Mouse (Mus musculus) kidney, embryonic 15.5 days (tissue): ENCODE measurements around the gene Crtap. TPM values are rescaled to one million over a fixed set of nuclear protein-coding genes. Genes with fewer than 3 reads are reported as not detected.
A peak's percentile ranks its signal among the peaks of the same experiment; 100 is the strongest.

Experiments
- ATAC-seq: fragments of 200-750 bp; cut with Nextera tagmentation; replicated peaks from 2 replicates; pipeline ENCODE4 v1.8.0; 2017; ENCODE audit warnings: moderate TSS enrichment; ENCODE audit not compliant: low FRiP score
- H3K27ac ChIP-seq: fragments of 300-500 bp; sonication (generic); 2 replicates; pipeline ENCODE4 v1.5.1; 2015; ENCODE audit warnings: mild to moderate bottlenecking, inconsistent platforms
- H3K27me3 ChIP-seq: fragments of 300-500 bp; sonication (generic); 2 replicates; pipeline ENCODE4 v1.6.1; 2015; ENCODE audit warnings: inconsistent platforms
- H3K36me3 ChIP-seq: fragments of 300-500 bp; sonication (generic); 2 replicates; pipeline ENCODE4 v1.6.1; 2015; ENCODE audit warnings: inconsistent platforms
- H3K4me1 ChIP-seq: fragments of 300-500 bp; sonication (generic); 2 replicates; pipeline ENCODE4 v1.6.1; 2015; ENCODE audit warnings: inconsistent platforms
- H3K4me2 ChIP-seq: fragments of 300-500 bp; sonication (generic); 2 replicates; pipeline ENCODE4 v1.6.1; 2015; ENCODE audit warnings: moderate library complexity, mild to moderate bottlenecking, inconsistent platforms
- H3K4me3 ChIP-seq: fragments of 300-500 bp; sonication (generic); replicated peaks from 2 replicates; pipeline ENCODE4 v1.5.1; 2015; ENCODE audit warnings: mild to moderate bottlenecking, inconsistent platforms
- H3K9ac ChIP-seq: fragments of 300-500 bp; sonication (generic); 2 replicates; pipeline ENCODE4 v1.6.1; 2015; ENCODE audit warnings: mild to moderate bottlenecking, inconsistent platforms
- H3K9me3 ChIP-seq: fragments of 300-500 bp; sonication (generic); replicated peaks from 2 replicates; pipeline ENCODE4 v1.6.1; 2016; ENCODE audit warnings: inconsistent platforms
- WGBS: fragments of 180-500 bp; shearing (Covaris S2); methylation state at CpG from one replicate; pipeline ENCODE4 v1.1.7; 2015; ENCODE audit warnings: mixed read lengths; 5-methylcytosine and 5-hydroxymethylcytosine counted together
- polyA plus RNA-seq: library from polyadenylated mRNA; unstranded; fragments of >200 nt; fragmentation: Nextera tagmentation; extraction: Ambion mirVana; gene quantifications from 2 replicates; pipeline ENCODE4 v1.2.1, GENCODE M21; 2015

Gene Crtap
- 128 and 138 TPM in 2 replicates for polyA plus RNA-seq

- H3K4me3 ChIP-seq = peak within 1 kb of the TSS; percentile 69
- H3K9me3 ChIP-seq = no peaks in the 10 kb centered on the region; the same call in 1 of the 2 replicates
- WGBS = under 1% methylated on average over 96 of the region's 96 CpGs
- no peaks in the 10 kb centered on the region for H3K27me3 ChIP-seq
- peak within 1 kb of the TSS; percentile 90 for H3K4me2 ChIP-seq
- H3K9ac ChIP-seq = peak within 1 kb of the TSS; percentile 69
- H3K4me1 ChIP-seq = peaks cover 35% of the 10 kb centered on the region
- peaks cover 6% of the 10 kb centered on the region; the same call in 1 of the 2 replicates for H3K36me3 ChIP-seq
- peak within 1 kb of the TSS; percentile 93 for H3K27ac ChIP-seq
- peak; percentile 87 for ATAC-seq
These were observed at the start of gene Crtap for GRCm38 (mm10) chr9:114389905-114390748. Gene Crtap, minus strand, starts transcription at chr9:114390675.

- H3K4me2 ChIP-seq = no peak overlapping the region
- no peak overlapping the region for H3K4me3 ChIP-seq
- no peak overlapping the region for H3K9ac ChIP-seq
- H3K4me1 ChIP-seq = no peaks in the 10 kb centered on the region
- ATAC-seq = no peak
- peaks cover 55% of the 10 kb centered on the region for H3K36me3 ChIP-seq
- H3K27me3 ChIP-seq = no peaks in the 10 kb centered on the region
- H3K9me3 ChIP-seq = 0 out of 2 replicates have a peak, but pooled peaks cover 4% of the 10 kb centered on the region
- no peak overlapping the region for H3K27ac ChIP-seq
- 73% methylated on average over 2 of the region's 2 CpGs for WGBS
These were observed 45.2 kb upstream of the Crtap start for GRCm38 (mm10) chr9:114435668-114436067.

GRCm38 (mm10) chr9:114428103-114428834 lies 37.8 kb upstream of the Crtap start:
- Histone ChIP-seq H3K27me3 (no peaks in the 10 kb centered on the region), H3K4me2 (no peak overlapping the region), H3K36me3 (peaks cover 39% of the 10 kb centered on the region), H3K9ac (no peak overlapping the region), H3K4me3 (no peak overlapping the region), H3K9me3 (no peaks in the 10 kb centered on the region), H3K27ac (no peak overlapping the region), H3K4me1 (no peaks in the 10 kb centered on the region)
- no peak for ATAC-seq
- WGBS = 90% methylated on average over 12 of the region's 12 CpGs

- no peaks in the 10 kb centered on the region for H3K27me3 ChIP-seq
- no peak overlapping the region for H3K9ac ChIP-seq
- ATAC-seq = no peak
- no peak overlapping the region for H3K4me3 ChIP-seq
- H3K4me1 ChIP-seq = no peaks in the 10 kb centered on the region
- H3K4me2 ChIP-seq = no peak overlapping the region
- H3K27ac ChIP-seq = no peak overlapping the region
- H3K36me3 ChIP-seq = peaks cover 33% of the 10 kb centered on the region
- WGBS = 89% methylated on average over 8 of the region's 8 CpGs
- H3K9me3 ChIP-seq = no peaks in the 10 kb centered on the region
These were observed 37.0 kb upstream of the Crtap start for GRCm38 (mm10) chr9:114427425-114427824.

GRCm38 (mm10) chr9:114426201-114426600 lies 35.7 kb upstream of the Crtap start:
- ATAC-seq = no peak
- H3K9ac ChIP-seq = no peak overlapping the region
- H3K4me3 ChIP-seq = no peak overlapping the region
- peaks cover 30% of the 10 kb centered on the region for H3K36me3 ChIP-seq
- WGBS = 89% methylated on average over 5 of the region's 5 CpGs
- no peak overlapping the region for H3K4me2 ChIP-seq
- H3K9me3 ChIP-seq = no peaks in the 10 kb centered on the region
- H3K27ac ChIP-seq = no peak overlapping the region
- H3K4me1 ChIP-seq = no peaks in the 10 kb centered on the region
- no peaks in the 10 kb centered on the region for H3K27me3 ChIP-seq

- Histone ChIP-seq H3K27ac (no peak overlapping the region), H3K27me3 (no peaks in the 10 kb centered on the region), H3K4me3 (no peak overlapping the region), H3K9ac (no peak overlapping the region), H3K4me1 (no peaks in the 10 kb centered on the region), H3K4me2 (no peak overlapping the region), H3K9me3 (no peaks in the 10 kb centered on the region), H3K36me3 (peaks cover 29% of the 10 kb centered on the region)
- no peak for ATAC-seq
- 89% methylated on average over 5 of the region's 5 CpGs for WGBS
These were observed 35.1 kb upstream of the Crtap start for GRCm38 (mm10) chr9:114425576-114425975.

GRCm38 (mm10) chr9:114421797-114422196 lies 31.3 kb upstream of the Crtap start:
- H3K4me1 ChIP-seq = no peaks in the 10 kb centered on the region
- ATAC-seq = no peak
- no peak overlapping the region for H3K4me2 ChIP-seq
- H3K36me3 ChIP-seq = peaks cover 21% of the 10 kb centered on the region
- no peak overlapping the region for H3K4me3 ChIP-seq
- H3K9me3 ChIP-seq = no peaks in the 10 kb centered on the region
- 78% methylated on average over 7 of the region's 7 CpGs for WGBS
- H3K27ac ChIP-seq = no peak overlapping the region
- H3K27me3 ChIP-seq = no peaks in the 10 kb centered on the region
- no peak overlapping the region for H3K9ac ChIP-seq

GRCm38 (mm10) chr9:114421045-114421444 lies 30.6 kb upstream of the Crtap start:
- Histone ChIP-seq H3K4me3 (no peak overlapping the region), H3K4me2 (no peak overlapping the region), H3K27me3 (no peaks in the 10 kb centered on the region), H3K27ac (no peak overlapping the region), H3K4me1 (no peaks in the 10 kb centered on the region), H3K36me3 (peaks cover 21% of the 10 kb centered on the region), H3K9me3 (no peaks in the 10 kb centered on the region), H3K9ac (no peak overlapping the region)
- WGBS = 63% methylated on average over 3 of the region's 3 CpGs
- ATAC-seq = no peak

- Histone ChIP-seq H3K9ac (no peak overlapping the region), H3K4me2 (no peak overlapping the region), H3K27me3 (no peaks in the 10 kb centered on the region), H3K4me1 (no peaks in the 10 kb centered on the region), H3K9me3 (no peaks in the 10 kb centered on the region), H3K4me3 (no peak overlapping the region), H3K36me3 (peaks cover 15% of the 10 kb centered on the region), H3K27ac (no peak overlapping the region)
- 82% methylated on average over 8 of the region's 8 CpGs for WGBS
- ATAC-seq = no peak
These were observed 30.0 kb upstream of the Crtap start for GRCm38 (mm10) chr9:114420443-114420842.

GRCm38 (mm10) chr9:114418187-114418586 lies 27.7 kb upstream of the Crtap start:
- no peak overlapping the region for H3K9ac ChIP-seq
- H3K4me3 ChIP-seq = no peak overlapping the region
- H3K4me2 ChIP-seq = no peak overlapping the region
- peaks cover 11% of the 10 kb centered on the region for H3K36me3 ChIP-seq
- H3K9me3 ChIP-seq = no peaks in the 10 kb centered on the region
- H3K27me3 ChIP-seq = no peaks in the 10 kb centered on the region
- 86% methylated on average over 7 of the region's 7 CpGs for WGBS
- H3K27ac ChIP-seq = no peak overlapping the region
- no peak for ATAC-seq
- H3K4me1 ChIP-seq = no peaks in the 10 kb centered on the region

- Histone ChIP-seq H3K4me3 (no peak overlapping the region), H3K4me2 (no peak overlapping the region), H3K9ac (no peak overlapping the region), H3K27me3 (no peaks in the 10 kb centered on the region), H3K9me3 (no peaks in the 10 kb centered on the region), H3K36me3 (peaks cover 16% of the 10 kb centered on the region; the same call in 1 of the 2 replicates), H3K27ac (peak overlapping the region; percentile 32), H3K4me1 (no peaks in the 10 kb centered on the region)
- ATAC-seq = 0 out of 2 replicates have a peak, but pooled peaks have one; percentile 44
- WGBS = 78% methylated on average over 21 of the region's 21 CpGs
These were observed 26.4 kb upstream of the Crtap start for GRCm38 (mm10) chr9:114416646-114417517.
